Mouse (Mus musculus) embryonic facial prominence, embryonic 15.5 days (tissue): ENCODE data around the gene Erc2. TPM values are rescaled to one million over a fixed set of nuclear protein-coding genes. Genes with fewer than 3 reads are reported as not detected.

Source experiments
- ATAC-seq: fragments of 200-750 bp; cut with Nextera tagmentation; 2 replicates; pipeline ENCODE4 v1.8.0; 2017; ENCODE audit warnings: low read depth, moderate TSS enrichment; ENCODE audit not compliant: insufficient number of reproducible peaks, low FRiP score, low TSS enrichment
- H3K27ac ChIP-seq: fragments of 300-500 bp; sonication (generic); replicated peaks from 2 replicates; pipeline ENCODE4 v1.5.1; 2015; ENCODE audit warnings: mild to moderate bottlenecking, inconsistent platforms
- H3K27me3 ChIP-seq: fragments of 300-500 bp; sonication (generic); 2 replicates; pipeline ENCODE4 v1.6.1; 2015; ENCODE audit warnings: inconsistent platforms
- H3K36me3 ChIP-seq: fragments of 300-500 bp; sonication (generic); 2 replicates; pipeline ENCODE4 v1.6.1; 2015; ENCODE audit warnings: mild to moderate bottlenecking, inconsistent platforms
- H3K4me1 ChIP-seq: fragments of 300-500 bp; sonication (generic); 2 replicates; pipeline ENCODE4 v1.6.1; 2015; ENCODE audit warnings: inconsistent platforms
- H3K4me2 ChIP-seq: fragments of 300-500 bp; sonication (generic); replicated peaks from 2 replicates; pipeline ENCODE4 v1.6.1; 2015; ENCODE audit warnings: mild to moderate bottlenecking, inconsistent platforms
- H3K4me3 ChIP-seq: fragments of 300-500 bp; sonication (generic); replicated peaks from 2 replicates; pipeline ENCODE4 v1.5.1; 2015; ENCODE audit warnings: mild to moderate bottlenecking, inconsistent platforms
- H3K9ac ChIP-seq: fragments of 300-500 bp; sonication (generic); 2 replicates; pipeline ENCODE4 v1.6.1; 2015; ENCODE audit warnings: inconsistent platforms
- H3K9me3 ChIP-seq: fragments of 300-500 bp; sonication (generic); replicated peaks from 2 replicates; pipeline ENCODE4 v1.6.1; 2016; ENCODE audit warnings: inconsistent platforms
- WGBS: fragments of 180-500 bp; shearing (Covaris S2); methylation state at CpG from one replicate; pipeline ENCODE4 v1.1.7; 2015; 5-methylcytosine and 5-hydroxymethylcytosine counted together
- polyA plus RNA-seq: library from polyadenylated mRNA; unstranded; fragments of >200 nt; fragmentation: Nextera tagmentation; extraction: Ambion mirVana; gene quantifications from 2 replicates; pipeline ENCODE4 v1.2.1, GENCODE M21; 2015

Gene Erc2
- polyA plus RNA-seq, 1 experiment from 2014 or later: 7.1 TPM

DNA sequence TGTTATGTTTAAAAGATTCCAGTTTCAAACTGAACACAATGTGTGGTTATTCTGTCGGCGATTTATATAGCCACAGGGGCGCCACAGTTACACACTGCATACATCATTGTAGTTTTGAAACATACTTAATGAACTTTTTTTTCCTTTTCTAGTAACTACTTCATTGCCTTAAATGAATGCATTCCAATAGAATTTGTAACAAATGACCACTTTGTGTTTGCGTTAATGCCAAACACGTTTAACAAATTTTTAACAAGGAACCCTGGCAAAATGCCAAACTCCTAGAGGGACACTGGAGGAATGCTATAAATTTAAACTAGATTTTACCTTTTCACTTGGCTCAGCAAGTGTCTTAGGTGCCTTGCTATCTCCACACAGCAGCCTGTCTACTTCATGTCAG, 845.7 kb downstream of the Erc2 start:
- WGBS: 37% methylated on average over 5 of the region's 5 CpGs
- no peak overlapping the region for H3K4me2 ChIP-seq
- no peaks in the 10 kb centered on the region for H3K9me3 ChIP-seq
- H3K4me1 ChIP-seq: peaks cover 15% of the 10 kb centered on the region; the same call in 1 of the 2 replicates
- no peak for ATAC-seq
- no peak overlapping the region for H3K4me3 ChIP-seq
- no peak overlapping the region for H3K27ac ChIP-seq
- H3K27me3 ChIP-seq: no peaks in the 10 kb centered on the region
- no peaks in the 10 kb centered on the region for H3K36me3 ChIP-seq
- H3K9ac ChIP-seq: no peak overlapping the region

DNA sequence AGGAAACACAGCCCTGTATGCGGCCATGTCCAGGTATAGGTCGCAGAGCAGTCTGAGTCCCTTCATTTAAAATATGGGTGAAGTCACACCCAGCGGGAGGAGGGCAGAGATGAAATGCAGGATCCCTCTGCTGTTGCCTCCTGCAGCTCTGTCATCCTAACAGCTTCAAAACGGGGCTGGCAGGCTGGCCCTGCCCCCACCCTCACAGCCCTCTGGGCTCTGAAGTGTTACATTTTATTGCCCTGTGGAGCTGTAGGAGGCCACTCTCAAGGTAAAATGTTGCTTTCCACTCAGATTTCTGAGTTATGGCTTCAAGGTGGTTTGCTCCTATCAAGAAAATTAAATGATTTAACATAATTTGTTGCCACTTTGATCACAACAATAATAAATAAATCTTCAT, 847.5 kb downstream of the Erc2 start:
- peaks cover 15% of the 10 kb centered on the region; the same call in 1 of the 2 replicates for H3K4me1 ChIP-seq
- H3K4me3 ChIP-seq: no peak overlapping the region
- 43% methylated on average over 4 of the region's 4 CpGs for WGBS
- ATAC-seq: no peak
- no peak overlapping the region for H3K9ac ChIP-seq
- H3K36me3 ChIP-seq: no peaks in the 10 kb centered on the region
- no peak overlapping the region for H3K4me2 ChIP-seq
- no peaks in the 10 kb centered on the region for H3K27me3 ChIP-seq
- H3K9me3 ChIP-seq: no peaks in the 10 kb centered on the region
- H3K27ac ChIP-seq: no peak overlapping the region

DNA sequence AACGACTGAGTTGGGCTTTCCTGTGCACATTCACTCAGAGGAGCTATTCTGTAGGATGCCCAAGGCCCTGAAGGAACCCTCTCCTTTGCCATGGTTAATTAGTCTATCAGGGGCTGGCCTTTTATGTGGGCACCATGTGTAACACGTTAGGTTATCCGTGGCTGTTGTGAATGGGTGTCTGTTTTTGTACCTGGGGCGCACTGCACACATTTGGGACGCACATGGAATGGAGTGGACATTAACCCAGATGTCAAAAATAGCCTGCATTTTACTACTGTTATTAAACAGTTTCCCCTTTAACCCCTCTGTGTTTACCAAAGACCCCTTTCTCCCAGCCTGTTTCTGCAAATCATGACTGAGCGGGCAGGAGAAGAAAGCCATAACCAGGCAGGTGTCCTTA, 848.0 kb downstream of the Erc2 start:
- H3K4me1 ChIP-seq: peaks cover 15% of the 10 kb centered on the region; the same call in 1 of the 2 replicates

DNA sequence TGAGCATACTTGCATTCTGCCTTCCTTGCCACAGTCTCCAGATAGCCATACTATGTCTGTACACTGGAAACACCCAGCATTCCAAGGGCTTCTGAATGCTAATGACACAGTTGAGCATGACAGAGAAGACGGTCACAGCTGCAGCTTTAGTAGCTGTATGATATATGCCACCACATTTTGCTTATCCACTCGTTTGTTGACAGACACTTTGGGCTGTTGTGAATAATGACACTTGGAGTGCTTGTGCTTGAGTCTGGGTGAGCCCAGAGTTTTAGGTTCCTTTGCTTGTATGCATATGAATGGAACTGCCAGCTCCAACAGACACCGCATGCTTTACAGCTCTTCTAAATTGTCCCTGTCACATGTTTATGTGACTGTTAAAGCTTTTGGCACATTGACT, 852.8 kb downstream of the Erc2 start:
- no peaks in the 10 kb centered on the region for H3K27me3 ChIP-seq
- ATAC-seq: no peak
- H3K9ac ChIP-seq: no peak overlapping the region
- 63% methylated on average over 3 of the region's 3 CpGs for WGBS
- H3K4me3 ChIP-seq: no peak overlapping the region
- no peaks in the 10 kb centered on the region for H3K36me3 ChIP-seq
- H3K27ac ChIP-seq: no peak overlapping the region
- H3K4me2 ChIP-seq: no peak overlapping the region
- no peaks in the 10 kb centered on the region for H3K9me3 ChIP-seq
- H3K4me1 ChIP-seq: no peaks in the 10 kb centered on the region

More for the DNA sequence above, 848.0 kb downstream of the Erc2 start:
- no peaks in the 10 kb centered on the region for H3K36me3 ChIP-seq
- ATAC-seq: no peak
- H3K4me2 ChIP-seq: no peak overlapping the region
- no peak overlapping the region for H3K4me3 ChIP-seq
- no peaks in the 10 kb centered on the region for H3K27me3 ChIP-seq
- H3K27ac ChIP-seq: no peak overlapping the region
- H3K9ac ChIP-seq: no peak overlapping the region
- WGBS: 57% methylated on average over 6 of the region's 6 CpGs
- no peaks in the 10 kb centered on the region for H3K9me3 ChIP-seq

DNA sequence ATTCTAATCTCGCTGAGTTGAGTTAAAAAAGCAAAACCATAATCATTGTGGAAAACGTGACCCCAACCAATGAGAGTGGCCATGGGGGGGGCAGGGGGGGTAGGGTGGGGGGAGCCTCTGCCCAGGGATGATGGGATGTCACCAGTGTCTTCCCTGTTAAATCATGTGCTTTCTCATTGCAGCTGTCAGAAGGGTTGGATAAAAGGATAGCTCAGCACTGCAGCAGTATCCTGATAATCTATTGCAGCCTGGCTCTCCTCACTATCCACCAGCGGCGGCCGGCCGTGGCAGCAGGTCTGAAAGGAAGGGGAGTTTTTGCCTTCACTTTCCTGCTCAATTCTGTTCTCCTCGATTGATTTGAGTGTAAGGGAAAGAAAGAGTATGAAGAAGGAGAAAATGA, 853.2 kb downstream of the Erc2 start:
- no peak overlapping the region for H3K27ac ChIP-seq
- no peaks in the 10 kb centered on the region for H3K36me3 ChIP-seq
- 39% methylated on average over 7 of the region's 7 CpGs for WGBS
- no peak for ATAC-seq
- no peak overlapping the region for H3K4me3 ChIP-seq
- no peaks in the 10 kb centered on the region for H3K4me1 ChIP-seq
- H3K9ac ChIP-seq: no peak overlapping the region
- H3K4me2 ChIP-seq: no peak overlapping the region
- no peaks in the 10 kb centered on the region for H3K9me3 ChIP-seq
- H3K27me3 ChIP-seq: no peaks in the 10 kb centered on the region

DNA sequence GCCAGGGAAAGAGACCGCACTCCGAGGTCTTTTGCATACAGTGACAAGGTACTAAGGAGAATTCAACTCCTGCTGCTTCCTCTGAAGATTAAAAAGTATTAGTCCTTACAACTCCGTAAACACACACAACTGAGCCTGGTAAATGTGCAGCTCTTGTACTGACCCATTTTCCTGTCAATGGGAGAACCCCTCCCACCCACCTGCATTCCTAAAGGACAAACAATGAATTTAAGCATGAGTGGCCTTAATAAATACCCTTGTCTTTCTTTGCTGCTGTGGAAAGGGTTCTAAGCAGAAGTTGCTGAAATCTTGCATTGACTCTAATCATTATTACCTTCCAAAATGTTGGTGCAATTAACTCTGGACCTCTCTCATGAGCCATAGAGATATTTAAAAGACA, 854.5 kb downstream of the Erc2 start:
- Histone ChIP-seq H3K9me3 (no peaks in the 10 kb centered on the region), H3K9ac (no peak overlapping the region), H3K27me3 (no peaks in the 10 kb centered on the region), H3K4me1 (no peaks in the 10 kb centered on the region), H3K36me3 (no peaks in the 10 kb centered on the region), H3K27ac (no peak overlapping the region), H3K4me3 (no peak overlapping the region), H3K4me2 (no peak overlapping the region)
- whole genome bisulfite sequencing: 77% methylated on average over 3 of the region's 3 CpGs
- ATAC-seq: no peak

DNA sequence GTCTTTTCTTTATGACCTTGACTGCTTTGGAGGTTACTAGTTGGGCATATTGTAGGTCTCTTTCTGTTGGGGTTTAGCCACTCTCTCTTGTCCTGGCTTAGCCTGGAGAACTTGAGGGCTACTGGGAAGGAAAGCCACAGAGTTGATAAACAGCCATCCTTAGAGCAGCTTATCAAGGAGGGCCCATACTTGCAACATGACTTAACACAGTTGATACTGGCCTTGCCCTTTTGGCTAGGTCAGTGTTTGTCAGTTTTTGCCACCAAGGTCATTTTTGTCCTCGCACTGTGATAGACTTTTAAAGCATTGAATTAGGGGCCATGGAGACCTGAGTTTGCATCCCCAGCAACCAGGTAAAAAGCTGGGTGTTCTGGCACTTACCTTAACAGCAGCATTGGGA, 858.6 kb downstream of the Erc2 start:
- ATAC-seq: no peak
- Histone ChIP-seq H3K4me2 (no peak overlapping the region), H3K4me1 (no peaks in the 10 kb centered on the region), H3K4me3 (no peak overlapping the region), H3K36me3 (no peaks in the 10 kb centered on the region), H3K27me3 (no peaks in the 10 kb centered on the region), H3K9ac (no peak overlapping the region), H3K27ac (no peak overlapping the region), H3K9me3 (no peaks in the 10 kb centered on the region)
- 77% methylated on average over 1 of the region's 1 CpGs for WGBS

DNA sequence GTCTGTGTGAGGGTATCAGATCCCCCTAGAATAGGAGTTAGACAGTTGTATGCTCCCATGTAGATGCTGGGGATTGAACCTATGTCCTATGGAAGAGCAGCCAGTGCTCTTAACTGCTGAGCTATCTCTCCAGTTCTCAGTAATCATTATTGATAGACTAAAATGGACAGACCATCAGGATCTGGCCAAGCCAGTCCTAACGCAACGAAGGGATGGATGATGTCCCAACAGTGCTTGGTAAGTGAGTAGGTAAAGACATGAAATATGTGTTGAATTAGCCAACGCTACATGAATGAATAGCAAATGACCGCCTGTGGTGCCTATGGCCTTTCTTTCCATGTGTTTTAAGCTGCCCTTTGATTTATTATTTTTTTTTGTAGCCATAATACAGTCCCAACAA, 871.6 kb downstream of the Erc2 start:
- H3K27ac ChIP-seq: no peak overlapping the region
- WGBS: 90% methylated on average over 4 of the region's 4 CpGs
- H3K4me3 ChIP-seq: no peak overlapping the region
- no peak overlapping the region for H3K9ac ChIP-seq
- no peaks in the 10 kb centered on the region for H3K9me3 ChIP-seq
- H3K4me1 ChIP-seq: no peaks in the 10 kb centered on the region
- no peak for ATAC-seq
- H3K4me2 ChIP-seq: no peak overlapping the region
- H3K36me3 ChIP-seq: no peaks in the 10 kb centered on the region
- H3K27me3 ChIP-seq: no peaks in the 10 kb centered on the region

DNA sequence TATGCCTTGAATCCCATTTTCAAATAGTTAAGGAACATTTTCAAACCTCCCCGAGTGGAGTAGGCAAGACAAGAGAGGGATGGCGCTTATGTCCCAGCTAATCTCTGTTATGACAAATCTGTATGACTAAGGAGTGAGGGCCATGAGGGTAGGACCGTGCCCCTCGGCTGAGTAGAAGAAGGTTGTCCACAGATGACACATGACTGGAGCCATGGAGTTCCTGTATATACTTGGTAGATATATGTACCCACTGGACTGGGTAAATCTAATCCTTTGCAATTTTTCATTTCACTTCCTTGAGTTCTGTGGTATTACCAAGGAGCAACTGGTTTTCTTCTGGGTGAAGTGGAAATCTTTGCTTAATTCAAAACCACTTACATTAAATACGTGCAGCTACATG, 872.0 kb downstream of the Erc2 start:
- no peak overlapping the region for H3K4me2 ChIP-seq
- no peaks in the 10 kb centered on the region for H3K9me3 ChIP-seq
- H3K27ac ChIP-seq: no peak overlapping the region
- no peaks in the 10 kb centered on the region for H3K36me3 ChIP-seq
- H3K4me3 ChIP-seq: no peak overlapping the region
- WGBS: 91% methylated on average over 5 of the region's 5 CpGs
- H3K4me1 ChIP-seq: no peaks in the 10 kb centered on the region
- no peaks in the 10 kb centered on the region for H3K27me3 ChIP-seq
- ATAC-seq: no peak
- no peak overlapping the region for H3K9ac ChIP-seq

DNA sequence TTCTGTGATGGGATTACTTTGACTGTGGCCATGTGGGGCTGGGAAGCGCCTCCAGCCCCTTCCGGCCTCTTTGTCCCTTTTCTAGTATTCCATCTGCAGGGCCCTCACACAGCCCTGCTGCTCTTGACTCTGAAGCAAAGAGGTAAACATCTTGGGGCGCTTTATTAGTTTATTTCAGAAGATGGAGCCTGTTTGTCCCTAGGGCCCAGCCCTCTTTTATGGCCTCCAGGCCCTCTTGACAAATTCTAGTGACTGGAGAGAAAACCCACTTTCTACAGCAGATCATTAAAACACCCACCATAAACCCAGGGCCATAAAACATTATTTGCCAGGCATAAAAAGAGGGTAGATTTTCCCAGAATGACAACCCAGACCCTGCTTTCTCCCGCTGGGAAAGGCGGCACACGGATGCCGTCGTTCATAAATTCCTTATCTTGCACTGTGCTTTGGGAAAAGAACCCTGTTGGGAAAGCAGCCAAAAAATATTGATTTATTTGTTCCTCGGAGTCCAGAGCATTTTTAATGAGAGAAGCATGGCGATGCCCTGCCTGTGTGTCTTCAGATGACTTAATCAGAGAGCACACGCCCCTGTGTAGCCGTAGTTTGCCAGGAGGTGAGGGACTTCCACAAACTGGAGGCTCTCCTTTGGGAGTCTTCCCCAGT, 879.1 kb downstream of the Erc2 start:
- no peak overlapping the region for H3K27ac ChIP-seq
- no peak overlapping the region for H3K4me3 ChIP-seq
- no peaks in the 10 kb centered on the region for H3K27me3 ChIP-seq
- 0 out of 2 replicates have a peak, but pooled peaks cover 2% of the 10 kb centered on the region for H3K4me1 ChIP-seq
- no peaks in the 10 kb centered on the region for H3K36me3 ChIP-seq
- H3K9me3 ChIP-seq: no peaks in the 10 kb centered on the region
- no peak overlapping the region for H3K4me2 ChIP-seq
- no peak overlapping the region for H3K9ac ChIP-seq
- no peak for ATAC-seq
- 59% methylated on average over 12 of the region's 12 CpGs for WGBS

DNA sequence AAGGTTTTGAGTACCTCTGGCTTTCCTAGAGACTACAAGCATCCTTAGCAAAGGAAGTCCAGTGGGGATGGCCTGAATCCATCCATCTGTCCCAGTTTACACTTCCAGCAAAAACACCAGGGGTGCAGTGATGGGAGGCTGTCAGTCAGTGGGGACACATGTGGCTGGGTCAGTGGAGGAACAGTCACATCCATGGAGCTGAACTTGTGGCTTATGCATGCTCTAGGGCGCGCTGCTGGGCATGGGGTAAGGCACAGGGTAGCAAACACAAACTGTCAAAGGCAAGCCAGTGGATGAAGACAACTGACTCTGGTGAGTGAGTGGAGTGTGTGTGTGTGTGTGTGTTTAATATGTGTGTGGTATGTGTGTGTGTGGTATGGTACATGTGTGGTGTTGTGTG, 881.0 kb downstream of the Erc2 start:
- Histone ChIP-seq H3K36me3 (no peaks in the 10 kb centered on the region), H3K4me3 (no peak overlapping the region), H3K27ac (no peak overlapping the region), H3K4me1 (0 out of 2 replicates have a peak, but pooled peaks cover 2% of the 10 kb centered on the region), H3K27me3 (no peaks in the 10 kb centered on the region), H3K9me3 (no peaks in the 10 kb centered on the region), H3K4me2 (no peak overlapping the region), H3K9ac (no peak overlapping the region)
- 89% methylated on average over 2 of the region's 2 CpGs for WGBS
- no peak for ATAC-seq
